Mouse (Mus musculus): Measurements from ENCODE around the gene Ces2h.

DNA sequence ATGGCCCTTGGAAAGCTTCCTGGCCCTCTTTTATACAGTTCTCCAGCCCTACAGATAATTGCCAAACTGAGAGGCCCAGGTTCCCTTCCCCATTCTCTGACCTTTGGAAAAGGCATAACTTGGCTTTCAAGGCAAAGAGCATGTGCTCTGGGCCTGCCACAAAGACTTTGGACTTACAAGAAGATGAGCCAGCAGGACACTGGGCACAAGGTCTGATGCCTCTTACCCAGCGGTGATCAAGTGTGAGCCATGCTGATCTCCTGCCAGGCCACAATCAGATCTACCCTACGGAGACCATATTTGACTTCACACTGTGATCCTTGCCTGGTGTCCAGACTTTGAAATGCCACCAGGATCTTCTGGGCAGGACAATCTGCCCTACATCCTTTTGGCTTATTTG lies 15.7 kb upstream of the Ces2h start:
- TF ChIP-seq CTCF (IDR thresholded peaks at IDR 0.05) (no peak), POLR2A (IDR thresholded peaks at IDR 0.05; ENCODE audit: insufficient read depth, low read depth, low read length) (no peak)
